Mouse (Mus musculus) forebrain, embryonic 16.5 days (tissue): ENCODE data around the gene Wdr60. TPM values are rescaled to one million over a fixed set of nuclear protein-coding genes. Genes with fewer than 3 reads are reported as not detected.

Experiments used
- ATAC-seq: fragments of 200-750 bp; cut with Nextera tagmentation; 2 replicates; pipeline ENCODE4 v1.8.0; 2017; ENCODE audit warnings: mild to moderate bottlenecking, moderate library complexity
- H3K27ac ChIP-seq: fragments of 300-500 bp; sonication (generic); 2 replicates; pipeline ENCODE4 v1.5.1; 2014; ENCODE audit warnings: low read length, control low read depth
- H3K27me3 ChIP-seq: fragments of 300-500 bp; sonication (generic); replicated peaks from 2 replicates; pipeline ENCODE4 v1.6.1; 2014; ENCODE audit warnings: low read length; ENCODE audit not compliant: control insufficient read depth, insufficient read depth
- H3K36me3 ChIP-seq: fragments of 300-500 bp; sonication (generic); 2 replicates; pipeline ENCODE4 v1.6.1; 2014; ENCODE audit not compliant: control insufficient read depth, insufficient read depth
- H3K4me1 ChIP-seq: fragments of 300-500 bp; sonication (generic); replicated peaks from 2 replicates; pipeline ENCODE4 v1.6.1; 2014; ENCODE audit warnings: low read length; ENCODE audit not compliant: control insufficient read depth, insufficient read depth
- H3K4me2 ChIP-seq: fragments of 300-500 bp; sonication (generic); 2 replicates; pipeline ENCODE4 v1.6.1; 2014; ENCODE audit warnings: mild to moderate bottlenecking, low read length, control low read depth
- H3K4me3 ChIP-seq: fragments of 300-500 bp; sonication (generic); replicated peaks from 2 replicates; pipeline ENCODE4 v1.5.1; 2014; ENCODE audit warnings: mild to moderate bottlenecking, low read length, control low read depth
- H3K9ac ChIP-seq: fragments of 300-500 bp; sonication (generic); replicated peaks from 2 replicates; pipeline ENCODE4 v1.6.1; 2014; ENCODE audit warnings: low read depth, low read length, control low read depth
- H3K9me3 ChIP-seq: fragments of 300-500 bp; sonication (generic); 2 replicates; pipeline ENCODE4 v1.6.1; 2016; ENCODE audit warnings: low read length; ENCODE audit not compliant: control insufficient read depth
- WGBS: fragments of 180-500 bp; shearing (Covaris S2); extraction: QIAGEN DNeasy Blood & Tissue Kit; methylation state at CpG from one replicate; pipeline ENCODE4 v1.1.7; 2014; 5-methylcytosine and 5-hydroxymethylcytosine counted together
- polyA plus RNA-seq: library from polyadenylated mRNA; unstranded; fragments of >200 nt; fragmentation: Nextera tagmentation; extraction: Ambion mirVana; gene quantifications from 2 replicates; pipeline ENCODE4 v1.2.1, GENCODE M21; 2015

Wdr60 gene
- polyA plus RNA-seq, result 15.7 and 18.5 TPM in 2 replicates

GRCm38 (mm10) chr12:116262555-116263341, at the start of gene Wdr60:
Gene Wdr60, minus strand, starts transcription at chr12:116263022.
- peak; percentile 100 for ATAC-seq
- no peaks in the 10 kb centered on the region for H3K36me3 ChIP-seq
- peak within 1 kb of the TSS; percentile 54; the same call in 1 of the 2 replicates for H3K27ac ChIP-seq
- WGBS, result 3% methylated on average over 43 of the region's 47 CpGs
- H3K9me3 ChIP-seq, result no peaks in the 10 kb centered on the region
- peak within 1 kb of the TSS; percentile 61 for H3K4me2 ChIP-seq
- H3K4me3 ChIP-seq, result peak within 1 kb of the TSS; percentile 62
- no peaks in the 10 kb centered on the region for H3K27me3 ChIP-seq
- 0 out of 2 replicates have a peak, but pooled peaks cover 2% of the 10 kb centered on the region for H3K4me1 ChIP-seq
- peak within 1 kb of the TSS; percentile 76 for H3K9ac ChIP-seq

DNA sequence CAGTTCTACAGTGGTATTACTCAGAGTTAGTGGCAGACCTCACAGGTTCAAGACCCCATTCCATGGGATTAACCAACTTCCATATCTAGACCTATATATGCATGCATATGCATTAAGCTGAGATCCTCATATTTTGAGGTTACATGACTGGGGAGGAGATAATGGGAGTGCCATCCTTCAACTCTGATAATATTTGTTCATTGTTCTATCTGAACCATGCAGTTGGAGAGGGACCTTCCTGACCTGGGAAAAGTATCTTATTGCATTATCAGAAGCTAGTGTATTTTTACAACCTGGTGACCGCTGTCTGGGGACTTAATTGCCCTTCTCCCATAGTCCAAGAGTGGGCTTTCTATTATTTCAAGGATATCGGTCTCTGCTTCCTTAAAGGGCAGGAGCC, 45.8 kb upstream of the Wdr60 start:
- Histone ChIP-seq H3K27ac (no peak overlapping the region), H3K9me3 (no peaks in the 10 kb centered on the region), H3K36me3 (no peaks in the 10 kb centered on the region), H3K27me3 (no peaks in the 10 kb centered on the region), H3K4me3 (no peak overlapping the region), H3K4me2 (no peak overlapping the region), H3K4me1 (no peaks in the 10 kb centered on the region), H3K9ac (no peak overlapping the region)
- 95% methylated on average over 2 of the region's 2 CpGs for WGBS
- no peak for ATAC-seq

- H3K9me3 ChIP-seq, result no peaks in the 10 kb centered on the region
- ATAC-seq, result no peak
- no peak overlapping the region for H3K9ac ChIP-seq
- H3K27me3 ChIP-seq, result no peaks in the 10 kb centered on the region
- no peak overlapping the region for H3K27ac ChIP-seq
- 85% methylated on average over 3 of the region's 3 CpGs for WGBS
- no peaks in the 10 kb centered on the region for H3K36me3 ChIP-seq
- no peak overlapping the region for H3K4me3 ChIP-seq
- no peak overlapping the region for H3K4me2 ChIP-seq
- no peaks in the 10 kb centered on the region for H3K4me1 ChIP-seq
Measured at GRCm38 (mm10) chr12:116307870-116308269, 45.0 kb upstream of the Wdr60 start.

DNA sequence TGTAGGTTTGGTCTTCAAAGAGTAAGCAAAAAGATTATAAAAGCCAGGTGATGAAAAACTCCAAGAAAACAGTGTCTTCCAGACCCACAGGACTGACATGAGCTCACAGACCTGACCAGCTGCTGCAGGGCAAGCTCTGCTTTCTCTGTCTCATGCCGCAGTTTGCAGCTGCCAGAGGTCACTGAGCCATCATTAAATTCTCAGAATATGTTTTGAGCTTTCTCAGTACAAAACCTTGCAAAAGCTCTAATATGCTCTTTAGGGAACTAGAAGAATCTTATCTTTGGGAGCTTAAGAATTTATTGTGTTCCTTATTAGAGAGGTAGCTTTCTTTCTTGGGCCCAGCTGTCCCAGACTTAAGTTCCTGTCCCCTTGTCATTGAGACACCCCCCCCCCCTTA, 43.2 kb upstream of the Wdr60 start:
- no peak for ATAC-seq
- H3K4me3 ChIP-seq, result no peak overlapping the region
- H3K9me3 ChIP-seq, result no peaks in the 10 kb centered on the region
- 70% methylated on average over 1 of the region's 1 CpGs for WGBS
- H3K9ac ChIP-seq, result no peak overlapping the region
- no peak overlapping the region for H3K27ac ChIP-seq
- H3K36me3 ChIP-seq, result no peaks in the 10 kb centered on the region
- no peaks in the 10 kb centered on the region for H3K4me1 ChIP-seq
- no peaks in the 10 kb centered on the region for H3K27me3 ChIP-seq
- no peak overlapping the region for H3K4me2 ChIP-seq

DNA sequence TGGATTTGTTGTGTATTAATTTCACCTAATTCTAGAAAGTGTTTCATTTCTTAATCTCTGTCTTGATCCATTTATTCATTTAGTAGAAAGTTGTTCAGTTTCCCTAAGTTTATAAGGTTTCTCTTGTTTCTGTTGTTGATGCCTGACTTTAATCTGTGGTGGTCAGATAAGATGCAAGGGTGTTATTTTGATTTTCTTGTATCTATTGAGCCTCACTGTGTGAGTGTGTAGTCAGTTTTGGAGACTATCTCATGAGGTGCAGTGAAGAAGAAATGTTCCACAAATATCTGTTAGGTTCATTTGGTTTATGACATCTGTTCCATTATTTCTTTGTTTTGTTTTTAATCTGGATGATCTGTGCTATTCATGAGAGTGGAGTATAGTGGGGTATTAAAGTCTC, 39.4 kb upstream of the Wdr60 start:
- Histone ChIP-seq H3K4me3 (no peak overlapping the region), H3K4me1 (no peaks in the 10 kb centered on the region), H3K27ac (no peak overlapping the region), H3K4me2 (no peak overlapping the region), H3K27me3 (no peaks in the 10 kb centered on the region), H3K36me3 (no peaks in the 10 kb centered on the region), H3K9me3 (no peaks in the 10 kb centered on the region), H3K9ac (no peak overlapping the region)
- ATAC-seq, result no peak

DNA sequence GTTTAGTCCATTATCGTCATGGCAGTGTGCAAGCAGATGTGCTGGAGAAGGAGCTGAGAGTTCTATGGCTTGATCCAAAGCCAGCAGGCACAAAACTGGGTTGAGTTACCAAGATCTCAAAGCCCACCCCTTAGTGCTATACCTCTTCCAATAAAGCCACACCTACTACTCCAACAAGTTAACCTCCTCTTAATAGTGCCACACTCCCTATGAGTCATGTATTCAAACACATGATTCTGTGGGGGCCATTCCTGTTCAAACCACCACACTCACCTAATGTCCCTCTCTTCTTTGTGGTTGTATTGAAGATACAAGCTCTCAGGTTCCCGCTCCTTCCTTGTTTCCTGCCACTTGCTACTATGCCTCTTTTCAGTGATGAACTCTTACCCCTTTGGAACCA, 37.1 kb upstream of the Wdr60 start:
- Histone ChIP-seq H3K4me1 (no peaks in the 10 kb centered on the region), H3K4me3 (no peak overlapping the region), H3K9ac (no peak overlapping the region), H3K27ac (no peak overlapping the region), H3K36me3 (no peaks in the 10 kb centered on the region), H3K4me2 (no peak overlapping the region), H3K9me3 (no peaks in the 10 kb centered on the region), H3K27me3 (no peaks in the 10 kb centered on the region)
- no peak for ATAC-seq
- 93% methylated on average over 2 of the region's 2 CpGs for WGBS

DNA sequence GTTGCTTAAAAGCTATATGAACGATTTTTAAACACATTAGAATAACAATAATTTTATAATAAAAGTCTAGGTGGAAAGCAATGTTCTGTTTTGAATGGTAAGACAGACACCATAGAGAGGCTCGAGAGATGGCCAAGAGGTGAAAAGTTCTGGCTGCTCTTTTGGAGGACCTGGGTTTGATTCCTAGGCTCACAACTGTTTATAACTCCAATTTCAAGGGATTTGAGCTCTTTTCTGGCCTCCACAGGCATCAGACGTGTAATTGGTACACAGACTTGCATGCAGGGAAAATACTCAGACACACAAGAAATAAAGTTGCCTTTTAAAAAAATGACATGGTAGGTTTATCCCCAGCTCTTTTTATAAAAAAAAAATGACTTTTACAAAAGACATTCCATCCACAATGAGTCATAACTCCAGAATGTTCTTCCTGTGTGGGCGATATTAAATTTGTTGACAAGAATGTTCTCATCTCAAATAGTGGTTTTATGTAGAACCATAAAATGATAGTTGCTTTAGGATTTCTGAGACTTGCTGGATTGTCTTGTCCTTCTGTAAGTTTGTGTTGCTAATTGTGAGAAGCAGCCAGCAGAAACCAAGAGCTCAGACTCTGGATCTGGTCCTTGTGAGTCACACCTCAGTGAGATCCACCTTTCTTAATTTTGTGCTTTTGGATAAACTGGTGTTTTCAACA, 30.9 kb upstream of the Wdr60 start:
- Histone ChIP-seq H3K4me2 (no peak overlapping the region), H3K4me3 (no peak overlapping the region), H3K27ac (no peak overlapping the region), H3K36me3 (no peaks in the 10 kb centered on the region), H3K9me3 (no peaks in the 10 kb centered on the region), H3K27me3 (no peaks in the 10 kb centered on the region), H3K4me1 (no peaks in the 10 kb centered on the region), H3K9ac (no peak overlapping the region)
- WGBS, result 85% methylated on average over 4 of the region's 4 CpGs
- no peak for ATAC-seq

GRCm38 (mm10) chr12:116293185-116293584, 30.4 kb upstream of the Wdr60 start:
- no peak overlapping the region for H3K27ac ChIP-seq
- no peaks in the 10 kb centered on the region for H3K9me3 ChIP-seq
- WGBS, result 87% methylated on average over 2 of the region's 2 CpGs
- H3K4me2 ChIP-seq, result no peak overlapping the region
- no peaks in the 10 kb centered on the region for H3K27me3 ChIP-seq
- H3K4me3 ChIP-seq, result no peak overlapping the region
- no peak overlapping the region for H3K9ac ChIP-seq
- no peaks in the 10 kb centered on the region for H3K4me1 ChIP-seq
- ATAC-seq, result no peak
- no peaks in the 10 kb centered on the region for H3K36me3 ChIP-seq

DNA sequence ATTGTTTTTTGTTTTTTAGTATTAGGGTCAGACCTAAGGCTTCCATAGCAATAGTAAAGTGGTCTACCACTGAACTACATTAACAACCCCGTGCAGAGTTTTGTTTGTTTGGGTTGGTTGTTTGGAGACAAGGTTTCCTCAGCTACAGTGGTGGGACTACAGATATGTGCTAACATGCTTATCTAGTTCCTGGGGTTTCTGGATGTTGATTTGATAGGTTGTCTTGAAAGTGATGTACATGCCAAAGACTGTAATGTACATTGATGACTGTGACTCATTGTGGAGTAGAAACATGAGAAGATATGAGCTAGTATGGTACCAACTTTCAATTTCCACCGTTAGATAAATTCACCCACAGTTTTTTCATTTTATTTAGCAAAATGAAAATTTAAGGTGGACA, 20.7 kb upstream of the Wdr60 start:
- H3K4me1 ChIP-seq, result peaks cover 9% of the 10 kb centered on the region
- no peak overlapping the region for H3K27ac ChIP-seq
- ATAC-seq, result no peak
- no peak overlapping the region for H3K4me2 ChIP-seq
- no peak overlapping the region for H3K9ac ChIP-seq
- no peaks in the 10 kb centered on the region for H3K27me3 ChIP-seq
- H3K36me3 ChIP-seq, result no peaks in the 10 kb centered on the region
- WGBS, result 90% methylated on average over 2 of the region's 2 CpGs
- H3K9me3 ChIP-seq, result no peaks in the 10 kb centered on the region
- H3K4me3 ChIP-seq, result no peak overlapping the region
